Mouse (Mus musculus): ENCODE data around the gene Cyp2c50. TPM values are rescaled to one million over a fixed set of nuclear protein-coding genes. Genes with fewer than 3 reads are reported as not detected.
"Not testable (repeated sequence)": the region's sequence is repeated elsewhere in the genome, so short reads cannot be mapped to it uniquely, and the experiment has no call there.

The Cyp2c50 gene
- polyA plus RNA-seq (2015; fragmentation: Nextera tagmentation; extraction: Ambion mirVana) = not detected in 2 replicates

DNA sequence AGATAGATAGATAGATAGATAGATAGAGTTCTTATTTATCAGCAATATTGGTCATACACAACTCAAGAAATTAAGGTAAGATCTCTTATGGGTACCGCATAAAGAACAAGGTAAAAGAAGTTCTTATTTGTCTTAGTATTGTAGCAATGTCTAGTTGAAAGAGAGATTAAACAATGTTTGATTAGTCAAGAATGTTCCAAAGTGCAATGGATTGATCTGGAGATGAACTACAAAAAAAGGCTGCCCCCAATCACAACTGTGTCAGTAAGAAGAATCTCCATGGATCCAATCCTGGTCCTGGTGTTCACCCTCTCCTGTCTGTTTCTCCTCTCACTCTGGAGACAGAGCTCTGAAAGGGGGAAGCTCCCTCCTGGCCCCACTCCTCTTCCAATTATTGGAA, at the start of gene Cyp2c50:
Gene Cyp2c50, plus strand, starts transcription at position 268 of the 400 bp plus-strand sequence.
- H3K4me2 ChIP-seq (replicated peaks); H3K4me3 ChIP-seq; H3K9me3 ChIP-seq; H3K36me3 ChIP-seq; H3K27ac ChIP-seq; ATAC-seq (ENCODE audit: low FRiP score, low read depth); H3K27me3 ChIP-seq; H3K9ac ChIP-seq; H3K4me1 ChIP-seq: not testable (repeated sequence)
- 87% methylated on average over 1 of the region's 1 CpGs for WGBS

DNA sequence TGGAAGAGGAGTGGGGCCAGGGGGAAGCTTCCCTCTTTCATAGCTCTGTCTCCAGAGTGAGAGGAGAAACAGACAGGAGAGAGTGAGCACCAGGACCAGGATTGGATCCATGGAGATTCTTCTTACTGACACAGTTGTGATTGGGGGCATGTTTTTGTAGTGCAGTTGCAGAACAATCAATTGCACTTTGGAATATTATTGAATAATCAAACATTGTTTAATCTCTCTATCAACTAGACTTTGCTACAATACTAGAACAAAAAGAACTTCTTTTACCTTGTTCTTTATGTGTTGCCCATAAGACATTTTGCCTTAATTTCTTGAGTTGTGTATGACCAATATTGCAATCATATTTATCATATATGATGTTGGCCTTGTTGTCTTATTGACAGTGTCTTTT, 15.8 kb upstream of the Cyp2c50 start, which contains the start of gene Cyp2c54:
Gene Cyp2c54, minus strand, starts transcription at position 127 of the 400 bp plus-strand sequence.
- Histone ChIP-seq H3K36me3 (no peaks in the 10 kb centered on the region), H3K4me2 (replicated peaks) (no peak within 1 kb of the TSS), H3K27ac (no peak within 1 kb of the TSS), H3K4me1 (no peaks in the 10 kb centered on the region), H3K9ac (no peak within 1 kb of the TSS), H3K9me3 (no peaks in the 10 kb centered on the region), H3K4me3 (no peak within 1 kb of the TSS), H3K27me3 (no peaks in the 10 kb centered on the region)
- ATAC-seq (ENCODE audit: low FRiP score, low read depth) = no peak

DNA sequence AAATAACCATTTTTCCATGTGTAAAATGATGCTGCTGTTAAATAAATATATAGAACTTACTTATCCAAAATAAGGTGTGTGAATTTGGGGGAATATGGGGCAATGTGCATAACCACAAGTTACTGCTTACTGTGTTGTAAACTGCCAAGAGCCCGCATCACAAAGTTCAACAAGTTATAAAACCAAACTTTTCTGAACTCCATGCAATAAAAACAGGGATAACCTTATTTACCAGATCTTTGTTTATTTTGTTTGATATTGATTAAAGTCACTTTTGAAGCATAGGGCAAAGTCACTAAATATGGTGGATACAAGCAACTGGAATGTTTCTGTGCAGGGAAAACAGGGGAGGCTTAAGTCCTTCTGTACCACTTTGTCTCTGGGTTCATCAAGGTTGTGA, 1.1 kb upstream of the Cyp2c50 start:
- no peak for ATAC-seq (ENCODE audit: low FRiP score, low read depth)
- Histone ChIP-seq H3K27me3 (no peaks in the 10 kb centered on the region), H3K4me3 (no peak overlapping the region), H3K9me3 (no peaks in the 10 kb centered on the region), H3K27ac (no peak overlapping the region), H3K9ac (no peak overlapping the region), H3K4me1 (no peaks in the 10 kb centered on the region), H3K36me3 (no peaks in the 10 kb centered on the region), H3K4me2 (replicated peaks) (no peak overlapping the region)
- WGBS = 85% methylated on average over 1 of the region's 1 CpGs

- no peak for ATAC-seq (ENCODE audit: low FRiP score, low read depth)
- no peak overlapping the region for H3K27ac ChIP-seq
- no peak overlapping the region for H3K4me2 ChIP-seq (replicated peaks)
- WGBS = 78% methylated on average over 3 of the region's 3 CpGs
- no peaks in the 10 kb centered on the region for H3K9me3 ChIP-seq
- no peak overlapping the region for H3K4me3 ChIP-seq
- no peaks in the 10 kb centered on the region for H3K4me1 ChIP-seq
- no peaks in the 10 kb centered on the region for H3K36me3 ChIP-seq
- no peak overlapping the region for H3K9ac ChIP-seq
- no peaks in the 10 kb centered on the region for H3K27me3 ChIP-seq
These were observed 1.6 kb downstream of the Cyp2c50 start for GRCm38 (mm10) chr19:40091111-40091510.

GRCm38 (mm10) chr19:40119624-40120023, 30.1 kb downstream of the Cyp2c50 start:
- H3K4me1 ChIP-seq; H3K4me2 ChIP-seq (replicated peaks); H3K27ac ChIP-seq; H3K9ac ChIP-seq; ATAC-seq (ENCODE audit: low FRiP score, low read depth); H3K9me3 ChIP-seq; H3K27me3 ChIP-seq; H3K4me3 ChIP-seq; H3K36me3 ChIP-seq: not testable (repeated sequence)
- WGBS = 78% methylated on average over 13 of the region's 13 CpGs

DNA sequence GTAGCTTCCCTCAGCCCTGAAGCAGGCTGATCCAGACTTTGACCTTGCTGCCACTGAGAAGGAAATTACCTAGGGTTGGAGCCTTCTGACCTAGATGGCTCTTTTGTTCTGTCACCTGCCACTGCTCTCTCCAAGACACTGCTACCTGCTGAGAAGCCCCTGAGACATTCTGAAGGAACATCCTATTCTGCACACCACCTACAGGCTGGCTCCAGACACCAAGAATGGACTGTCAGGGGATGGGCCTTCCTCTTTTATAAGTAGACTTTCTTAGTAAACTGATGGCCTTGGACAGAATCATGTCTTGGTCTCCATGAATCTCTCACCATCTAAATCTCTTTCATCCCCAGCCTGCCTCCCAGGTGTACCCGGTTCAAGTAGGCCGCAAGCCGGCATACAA, 35.7 kb downstream of the Cyp2c50 start:
- not testable (repeated sequence) for H3K27ac ChIP-seq; H3K9me3 ChIP-seq; H3K4me1 ChIP-seq; H3K36me3 ChIP-seq; ATAC-seq (ENCODE audit: low FRiP score, low read depth); H3K9ac ChIP-seq; H3K27me3 ChIP-seq; H3K4me2 ChIP-seq (replicated peaks); H3K4me3 ChIP-seq
- 80% methylated on average over 3 of the region's 3 CpGs for WGBS

DNA sequence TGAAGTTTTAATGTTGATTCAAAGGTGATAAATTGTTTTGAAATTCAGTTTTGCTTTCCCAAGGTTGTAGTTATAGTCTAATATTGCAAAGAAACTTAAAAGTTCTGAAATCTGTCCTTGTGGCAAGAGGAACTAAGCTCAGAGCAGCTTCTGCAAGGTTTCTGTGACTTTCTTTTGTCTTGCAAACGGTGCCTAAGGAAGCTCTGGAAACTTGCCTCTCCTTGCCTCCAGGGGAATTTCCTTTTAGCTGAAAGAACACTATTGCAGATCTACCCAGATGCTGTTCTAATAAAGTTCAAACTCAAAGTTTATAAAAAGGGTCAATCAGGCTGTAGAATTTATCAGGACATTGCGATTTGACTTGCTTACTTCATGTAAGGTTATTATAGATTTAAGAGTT, 37.5 kb downstream of the Cyp2c50 start:
- WGBS = 37% methylated on average over 2 of the region's 2 CpGs
- ATAC-seq (ENCODE audit: low FRiP score, low read depth); H3K4me2 ChIP-seq (replicated peaks); H3K9me3 ChIP-seq; H3K36me3 ChIP-seq; H3K4me1 ChIP-seq; H3K4me3 ChIP-seq; H3K27me3 ChIP-seq; H3K27ac ChIP-seq; H3K9ac ChIP-seq: not testable (repeated sequence)

Other genes with a start within 250 kb of the Cyp2c50 start
- not detected in 2 replicates for gene Cyp2c69, start 202.9 kb upstream of the Cyp2c50 start, polyA plus RNA-seq (2015; fragmentation: Nextera tagmentation; extraction: Ambion mirVana)
- gene Cyp2c37, start 97.3 kb upstream of the Cyp2c50 start, polyA plus RNA-seq (2015; fragmentation: Nextera tagmentation; extraction: Ambion mirVana) = not detected in 2 replicates
- not detected in 2 replicates for gene Cyp2c54, start 15.9 kb upstream of the Cyp2c50 start, polyA plus RNA-seq (2015; fragmentation: Nextera tagmentation; extraction: Ambion mirVana)
- gene Cyp2c70, start 97.6 kb downstream of the Cyp2c50 start, polyA plus RNA-seq (2015; fragmentation: Nextera tagmentation; extraction: Ambion mirVana) = not detected in 2 replicates
- gene Pdlim1, start 182.2 kb downstream of the Cyp2c50 start, polyA plus RNA-seq (2015; fragmentation: Nextera tagmentation; extraction: Ambion mirVana) = 112 and 125 TPM in 2 replicates

Measured in limb, embryonic 13.5 days (tissue).